Mouse (Mus musculus) stomach, embryonic 15.5 days (tissue): Measurements from ENCODE around the gene Scnn1a. TPM values are rescaled to one million over a fixed set of nuclear protein-coding genes. Genes with fewer than 3 reads are reported as not detected.

Source experiments
- ATAC-seq: fragments of 200-750 bp; cut with Nextera tagmentation; 2 replicates; pipeline ENCODE4 v1.8.0; 2017; ENCODE audit warnings: low read depth, moderate number of reproducible peaks, moderate TSS enrichment; ENCODE audit not compliant: insufficient read depth, low FRiP score
- H3K27ac ChIP-seq: fragments of 300-500 bp; sonication (generic); 2 replicates; pipeline ENCODE4 v1.5.1; 2015; ENCODE audit warnings: mild to moderate bottlenecking, inconsistent platforms
- H3K27me3 ChIP-seq: fragments of 300-500 bp; sonication (generic); replicated peaks from 2 replicates; pipeline ENCODE4 v1.6.1; 2015; ENCODE audit warnings: inconsistent platforms
- H3K36me3 ChIP-seq: fragments of 300-500 bp; sonication (generic); 2 replicates; pipeline ENCODE4 v1.6.1; 2015; ENCODE audit warnings: inconsistent platforms
- H3K4me1 ChIP-seq: fragments of 300-500 bp; sonication (generic); 2 replicates; pipeline ENCODE4 v1.6.1; 2015; ENCODE audit warnings: inconsistent platforms
- H3K4me2 ChIP-seq: fragments of 300-500 bp; sonication (generic); 2 replicates; pipeline ENCODE4 v1.6.1; 2015; ENCODE audit warnings: mild to moderate bottlenecking, inconsistent platforms
- H3K4me3 ChIP-seq: fragments of 300-500 bp; sonication (generic); replicated peaks from 2 replicates; pipeline ENCODE4 v1.5.1; 2015; ENCODE audit warnings: inconsistent platforms
- H3K9ac ChIP-seq: fragments of 300-500 bp; sonication (generic); 2 replicates; pipeline ENCODE4 v1.6.1; 2015; ENCODE audit warnings: inconsistent platforms
- H3K9me3 ChIP-seq: fragments of 300-500 bp; sonication (generic); 2 replicates; pipeline ENCODE4 v1.6.1; 2016; ENCODE audit warnings: inconsistent platforms
- WGBS: fragments of 180-500 bp; shearing (Covaris S2); methylation state at CpG from one replicate; pipeline ENCODE4 v1.1.7; 2015; 5-methylcytosine and 5-hydroxymethylcytosine counted together
- polyA plus RNA-seq: library from polyadenylated mRNA; unstranded; fragments of >200 nt; fragmentation: Nextera tagmentation; extraction: Ambion mirVana; gene quantifications from 2 replicates; pipeline ENCODE4 v1.2.1, GENCODE M21; 2015

Gene Scnn1a
- polyA plus RNA-seq, 1 experiment from 2014 or later = 3.8 TPM

- WGBS = 65% methylated on average over 1 of the region's 1 CpGs
These were observed 25.2 kb downstream of the Scnn1a start for GRCm38 (mm10) chr6:125345625-125346024.

GRCm38 (mm10) chr6:125346029-125346428, 25.6 kb downstream of the Scnn1a start:
- no peak for ATAC-seq

More at GRCm38 (mm10) chr6:125345625-125346024, 25.2 kb downstream of the Scnn1a start:
- Histone ChIP-seq H3K36me3 (no peaks in the 10 kb centered on the region), H3K4me1 (peaks cover 18% of the 10 kb centered on the region), H3K9me3 (no peaks in the 10 kb centered on the region), H3K9ac (no peak overlapping the region), H3K4me3 (no peak overlapping the region), H3K4me2 (no peak overlapping the region), H3K27me3 (no peaks in the 10 kb centered on the region), H3K27ac (peak overlapping the region; percentile 55; the same call in 1 of the 2 replicates)
- ATAC-seq = no peak

GRCm38 (mm10) chr6:125348721-125349574, 28.5 kb downstream of the Scnn1a start, which contains the start of gene Tnfrsf1a:
Gene Tnfrsf1a (plus strand): TSS chr6:125349362.
- Histone ChIP-seq H3K4me2 (peak within 1 kb of the TSS; percentile 77), H3K4me3 (peak within 1 kb of the TSS; percentile 76), H3K9me3 (no peaks in the 10 kb centered on the region), H3K27ac (peak within 1 kb of the TSS; percentile 91), H3K4me1 (peaks cover 44% of the 10 kb centered on the region), H3K27me3 (no peaks in the 10 kb centered on the region), H3K36me3 (no peaks in the 10 kb centered on the region), H3K9ac (peak within 1 kb of the TSS; percentile 85)
- ATAC-seq = peak; percentile 32; the same call in 1 of the 2 replicates
- WGBS = 8% methylated on average over 22 of the region's 22 CpGs

More at GRCm38 (mm10) chr6:125346029-125346428, 25.6 kb downstream of the Scnn1a start:
- H3K4me2 ChIP-seq = no peak overlapping the region
- no peaks in the 10 kb centered on the region for H3K36me3 ChIP-seq
- H3K4me1 ChIP-seq = peaks cover 21% of the 10 kb centered on the region
- no peak overlapping the region for H3K4me3 ChIP-seq
- no peaks in the 10 kb centered on the region for H3K9me3 ChIP-seq
- no peak overlapping the region for H3K9ac ChIP-seq
- 52% methylated on average over 2 of the region's 2 CpGs for WGBS
- 0 out of 2 replicates have a peak overlapping the region, but pooled peaks have one; percentile 55 for H3K27ac ChIP-seq
- no peaks in the 10 kb centered on the region for H3K27me3 ChIP-seq

GRCm38 (mm10) chr6:125349575-125350230, 29.2 kb downstream of the Scnn1a start:
- H3K9ac ChIP-seq = peak overlapping the region; percentile 85

GRCm38 (mm10) chr6:125350231-125350994, 30.0 kb downstream of the Scnn1a start:
- peak; percentile 11; the same call in 1 of the 2 replicates for ATAC-seq
- H3K9ac ChIP-seq = peak overlapping the region; percentile 85
- no peaks in the 10 kb centered on the region for H3K36me3 ChIP-seq
- peak overlapping the region; percentile 76 for H3K4me3 ChIP-seq
- peak overlapping the region; percentile 77 for H3K4me2 ChIP-seq
- no peaks in the 10 kb centered on the region for H3K27me3 ChIP-seq
- 2% methylated on average over 20 of the region's 20 CpGs for WGBS
- no peaks in the 10 kb centered on the region for H3K9me3 ChIP-seq
- H3K27ac ChIP-seq = peak overlapping the region; percentile 91
- H3K4me1 ChIP-seq = peaks cover 53% of the 10 kb centered on the region

More at GRCm38 (mm10) chr6:125349575-125350230, 29.2 kb downstream of the Scnn1a start:
- Histone ChIP-seq H3K4me2 (peak overlapping the region; percentile 77), H3K36me3 (no peaks in the 10 kb centered on the region), H3K27ac (peak overlapping the region; percentile 91), H3K9me3 (no peaks in the 10 kb centered on the region), H3K4me1 (peaks cover 46% of the 10 kb centered on the region), H3K27me3 (no peaks in the 10 kb centered on the region), H3K4me3 (peak overlapping the region; percentile 76)
- WGBS = 0% methylated on average over 26 of the region's 27 CpGs
- peak; percentile 71 for ATAC-seq

GRCm38 (mm10) chr6:125350995-125351324, 30.5 kb downstream of the Scnn1a start:
- Histone ChIP-seq H3K4me2 (peak overlapping the region; percentile 77), H3K9me3 (no peaks in the 10 kb centered on the region), H3K27me3 (no peaks in the 10 kb centered on the region), H3K4me1 (peaks cover 58% of the 10 kb centered on the region), H3K36me3 (no peaks in the 10 kb centered on the region), H3K27ac (peak overlapping the region; percentile 91; the same call in 1 of the 2 replicates), H3K9ac (no peak overlapping the region; the same call in 1 of the 2 replicates), H3K4me3 (peak overlapping the region; percentile 76)
- ATAC-seq = no peak
- 75% methylated on average over 2 of the region's 2 CpGs for WGBS

GRCm38 (mm10) chr6:125351368-125352045, 31.0 kb downstream of the Scnn1a start:
- no peaks in the 10 kb centered on the region for H3K27me3 ChIP-seq
- WGBS = 57% methylated on average over 8 of the region's 8 CpGs
- peak overlapping the region; percentile 77 for H3K4me2 ChIP-seq
- H3K9ac ChIP-seq = no peak overlapping the region
- peaks cover 64% of the 10 kb centered on the region for H3K4me1 ChIP-seq
- peak overlapping the region; percentile 52 for H3K27ac ChIP-seq
- no peaks in the 10 kb centered on the region for H3K9me3 ChIP-seq
- H3K36me3 ChIP-seq = no peaks in the 10 kb centered on the region
- no peak for ATAC-seq
- H3K4me3 ChIP-seq = peak overlapping the region; percentile 16

- no peaks in the 10 kb centered on the region for H3K27me3 ChIP-seq
- ATAC-seq = no peak
- peak overlapping the region; percentile 16 for H3K4me3 ChIP-seq
- H3K4me2 ChIP-seq = peak overlapping the region; percentile 77
- H3K4me1 ChIP-seq = peaks cover 66% of the 10 kb centered on the region
- no peak overlapping the region for H3K9ac ChIP-seq
- no peaks in the 10 kb centered on the region for H3K9me3 ChIP-seq
- no peak overlapping the region for H3K27ac ChIP-seq
- peaks cover under 1% of the 10 kb centered on the region; the same call in 1 of the 2 replicates for H3K36me3 ChIP-seq
- WGBS = 62% methylated on average over 5 of the region's 5 CpGs
These were observed 31.6 kb downstream of the Scnn1a start for GRCm38 (mm10) chr6:125352046-125352384.

GRCm38 (mm10) chr6:125352811-125353210, 32.4 kb downstream of the Scnn1a start:
- Histone ChIP-seq H3K9ac (no peak overlapping the region), H3K4me1 (peaks cover 66% of the 10 kb centered on the region), H3K36me3 (peaks cover 8% of the 10 kb centered on the region), H3K27me3 (no peaks in the 10 kb centered on the region), H3K4me2 (peak overlapping the region; percentile 77; the same call in 1 of the 2 replicates), H3K9me3 (no peaks in the 10 kb centered on the region), H3K4me3 (no peak overlapping the region), H3K27ac (no peak overlapping the region)
- ATAC-seq = no peak
- 59% methylated on average over 4 of the region's 4 CpGs for WGBS

GRCm38 (mm10) chr6:125353221-125353620, 32.8 kb downstream of the Scnn1a start:
- Histone ChIP-seq H3K27ac (0 out of 2 replicates have a peak overlapping the region, but pooled peaks have one; percentile 70), H3K4me3 (no peak overlapping the region), H3K4me2 (peak overlapping the region; percentile 41; the same call in 1 of the 2 replicates), H3K9ac (no peak overlapping the region), H3K27me3 (no peaks in the 10 kb centered on the region), H3K36me3 (peaks cover 12% of the 10 kb centered on the region), H3K4me1 (peaks cover 66% of the 10 kb centered on the region), H3K9me3 (no peaks in the 10 kb centered on the region)
- WGBS = 82% methylated on average over 11 of the region's 11 CpGs
- ATAC-seq = no peak

- Histone ChIP-seq H3K9me3 (no peaks in the 10 kb centered on the region), H3K4me1 (peaks cover 65% of the 10 kb centered on the region), H3K27me3 (no peaks in the 10 kb centered on the region), H3K9ac (no peak overlapping the region), H3K27ac (peak overlapping the region; percentile 70), H3K4me3 (no peak overlapping the region), H3K36me3 (peaks cover 15% of the 10 kb centered on the region), H3K4me2 (peak overlapping the region; percentile 41)
- WGBS = 72% methylated on average over 4 of the region's 4 CpGs
- no peak for ATAC-seq
These were observed 33.2 kb downstream of the Scnn1a start for GRCm38 (mm10) chr6:125353655-125354054.
